Mouse (Mus musculus): ENCODE results near the gene Txndc5. TPM values are rescaled to one million over a fixed set of nuclear protein-coding genes. Genes with fewer than 3 reads are reported as not detected.

The Txndc5 gene
- polyA plus RNA-seq, 1 experiment from 2014 or later, result 151 TPM

GRCm38 (mm10) chr13:38529576-38529975 is 952 bp upstream of the Txndc5 start:
- WGBS, result 91% methylated on average over 6 of the region's 6 CpGs
- Histone ChIP-seq H3K36me3 (ENCODE audit: insufficient read depth, low read length) (no peaks in the 10 kb centered on the region), H3K4me1 (ENCODE audit: insufficient read depth, low read depth, low read length) (peaks cover 33% of the 10 kb centered on the region), H3K4me3 (ENCODE audit: low read depth, low read length) (no peak overlapping the region), H3K9ac (replicated peaks; ENCODE audit: low read depth) (no peak overlapping the region), H3K4me2 (replicated peaks; ENCODE audit: low read depth, low read length) (no peak overlapping the region), H3K27me3 (replicated peaks; ENCODE audit: insufficient read depth, low read length) (no peaks in the 10 kb centered on the region), H3K27ac (ENCODE audit: low read length) (no peak overlapping the region), H3K9me3 (ENCODE audit: low read length) (no peaks in the 10 kb centered on the region)
- ATAC-seq (no peak), DNase-seq (ENCODE audit: low spot score) (no peak)
- TF ChIP-seq CTCF (IDR thresholded peaks at IDR 0.05) (no peak), EP300 (IDR thresholded peaks at IDR 0.05) (no peak)

- H3K27ac ChIP-seq (ENCODE audit: low read length), result peak overlapping the region; percentile 96
- no peaks in the 10 kb centered on the region for H3K9me3 ChIP-seq (ENCODE audit: low read length)
- DNase-seq (ENCODE audit: low spot score) (peak; percentile 90), ATAC-seq (peak; percentile 92)
- peak overlapping the region; percentile 97 for H3K4me2 ChIP-seq (replicated peaks; ENCODE audit: low read depth, low read length)
- H3K4me1 ChIP-seq (ENCODE audit: insufficient read depth, low read depth, low read length), result peaks cover 28% of the 10 kb centered on the region
- H3K9ac ChIP-seq (replicated peaks; ENCODE audit: low read depth), result peak overlapping the region; percentile 86
- H3K36me3 ChIP-seq (ENCODE audit: insufficient read depth, low read length), result no peaks in the 10 kb centered on the region
- TF ChIP-seq EP300 (IDR thresholded peaks at IDR 0.05), result 0 out of 2 replicates have a peak, but pooled peaks have one; percentile 37
- no peak for TF ChIP-seq CTCF (IDR thresholded peaks at IDR 0.05)
- 2% methylated on average over 69 of the region's 87 CpGs for WGBS
- H3K27me3 ChIP-seq (replicated peaks; ENCODE audit: insufficient read depth, low read length), result no peaks in the 10 kb centered on the region
- peak overlapping the region; percentile 80 for H3K4me3 ChIP-seq (ENCODE audit: low read depth, low read length)
Measured at GRCm38 (mm10) chr13:38527797-38528650, 600 bp downstream of the Txndc5 start.

GRCm38 (mm10) chr13:38527041-38527796 is 1.4 kb downstream of the Txndc5 start:
- Histone ChIP-seq H3K27ac (ENCODE audit: low read length) (peak overlapping the region; percentile 96), H3K4me3 (ENCODE audit: low read depth, low read length) (peak overlapping the region; percentile 80), H3K27me3 (replicated peaks; ENCODE audit: insufficient read depth, low read length) (no peaks in the 10 kb centered on the region), H3K9me3 (ENCODE audit: low read length) (no peaks in the 10 kb centered on the region), H3K4me2 (replicated peaks; ENCODE audit: low read depth, low read length) (peak overlapping the region; percentile 97), H3K9ac (replicated peaks; ENCODE audit: low read depth) (peak overlapping the region; percentile 86), H3K4me1 (ENCODE audit: insufficient read depth, low read depth, low read length) (peaks cover 32% of the 10 kb centered on the region), H3K36me3 (ENCODE audit: insufficient read depth, low read length) (no peaks in the 10 kb centered on the region)
- peak; percentile 2 for ATAC-seq
- 6% methylated on average over 15 of the region's 15 CpGs for WGBS
- no peak for DNase-seq (ENCODE audit: low spot score)
- TF ChIP-seq EP300 (IDR thresholded peaks at IDR 0.05) (no peak), CTCF (IDR thresholded peaks at IDR 0.05) (no peak)

- no peak for TF ChIP-seq EP300 (IDR thresholded peaks at IDR 0.05)
- TF ChIP-seq CTCF (IDR thresholded peaks at IDR 0.05), result no peak
- no peak overlapping the region for H3K27ac ChIP-seq (ENCODE audit: low read length)
- H3K4me3 ChIP-seq (ENCODE audit: low read depth, low read length), result no peak overlapping the region
- peaks cover 40% of the 10 kb centered on the region for H3K4me1 ChIP-seq (ENCODE audit: insufficient read depth, low read depth, low read length)
- H3K9me3 ChIP-seq (ENCODE audit: low read length), result no peaks in the 10 kb centered on the region
- 51% methylated on average over 2 of the region's 2 CpGs for WGBS
- ATAC-seq, result no peak
- DNase-seq (ENCODE audit: low spot score), result no peak
- H3K9ac ChIP-seq (replicated peaks; ENCODE audit: low read depth), result 0 out of 2 replicates have a peak overlapping the region, but pooled peaks have one; percentile 13
- H3K4me2 ChIP-seq (replicated peaks; ENCODE audit: low read depth, low read length), result peak overlapping the region; percentile 97; the same call in 1 of the 2 replicates
- no peaks in the 10 kb centered on the region for H3K36me3 ChIP-seq (ENCODE audit: insufficient read depth, low read length)
- no peaks in the 10 kb centered on the region for H3K27me3 ChIP-seq (replicated peaks; ENCODE audit: insufficient read depth, low read length)
Measured at GRCm38 (mm10) chr13:38526116-38526515, 2.5 kb downstream of the Txndc5 start.

GRCm38 (mm10) chr13:38525261-38525660 is 3.4 kb downstream of the Txndc5 start:
- H3K9ac ChIP-seq (replicated peaks; ENCODE audit: low read depth), result no peak overlapping the region
- H3K27me3 ChIP-seq (replicated peaks; ENCODE audit: insufficient read depth, low read length), result no peaks in the 10 kb centered on the region
- no peaks in the 10 kb centered on the region for H3K9me3 ChIP-seq (ENCODE audit: low read length)
- H3K4me2 ChIP-seq (replicated peaks; ENCODE audit: low read depth, low read length), result 0 out of 2 replicates have a peak overlapping the region, but pooled peaks have one; percentile 5
- H3K27ac ChIP-seq (ENCODE audit: low read length), result no peak overlapping the region
- DNase-seq (ENCODE audit: low spot score), result no peak
- no peak overlapping the region for H3K4me3 ChIP-seq (ENCODE audit: low read depth, low read length)
- H3K4me1 ChIP-seq (ENCODE audit: insufficient read depth, low read depth, low read length), result peaks cover 40% of the 10 kb centered on the region
- ATAC-seq, result no peak
- TF ChIP-seq EP300 (IDR thresholded peaks at IDR 0.05), result no peak
- TF ChIP-seq CTCF (IDR thresholded peaks at IDR 0.05), result no peak
- 66% methylated on average over 3 of the region's 3 CpGs for WGBS
- H3K36me3 ChIP-seq (ENCODE audit: insufficient read depth, low read length), result 0 out of 2 replicates have a peak, but pooled peaks cover 2% of the 10 kb centered on the region

- Histone ChIP-seq H3K27ac (ENCODE audit: low read length) (peak overlapping the region; percentile 51; the same call in 1 of the 2 replicates), H3K9me3 (ENCODE audit: low read length) (no peaks in the 10 kb centered on the region), H3K4me1 (ENCODE audit: insufficient read depth, low read depth, low read length) (peaks cover 37% of the 10 kb centered on the region), H3K4me2 (replicated peaks; ENCODE audit: low read depth, low read length) (no peak overlapping the region), H3K27me3 (replicated peaks; ENCODE audit: insufficient read depth, low read length) (no peaks in the 10 kb centered on the region), H3K9ac (replicated peaks; ENCODE audit: low read depth) (no peak overlapping the region), H3K36me3 (ENCODE audit: insufficient read depth, low read length) (peaks cover 15% of the 10 kb centered on the region; the same call in 1 of the 2 replicates), H3K4me3 (ENCODE audit: low read depth, low read length) (no peak overlapping the region)
- DNase-seq (ENCODE audit: low spot score), result no peak
- no peak for ATAC-seq
- no peak for TF ChIP-seq EP300 (IDR thresholded peaks at IDR 0.05)
- TF ChIP-seq CTCF (IDR thresholded peaks at IDR 0.05), result no peak
- 85% methylated on average over 11 of the region's 11 CpGs for WGBS
Measured at GRCm38 (mm10) chr13:38523231-38523630, 5.4 kb downstream of the Txndc5 start.

Measured in lung, postnatal 0 days (tissue).